Mouse (Mus musculus): ENCODE data around the gene Speer4b. TPM values are rescaled to one million over a fixed set of nuclear protein-coding genes. Genes with fewer than 3 reads are reported as not detected.

Gene Speer4b
- not detected for polyA plus RNA-seq (2012; fragmentation: generic; extraction: Trizol)

GRCm38 (mm10) chr5:27501338-27501737 lies at the start of gene Speer4b:
TSS of gene Speer4b (minus strand) at chr5:27501438.

Measured in C3H10T1/2 (cell line).